ENCODE assay signal across 10 mouse cellular contexts in genomic region chr5:71701273-71701614, GRCm38 (mm10). TPM values are rescaled to one million over a fixed set of nuclear protein-coding genes. Genes with fewer than 3 reads are reported as not detected.
DNase-seq lines count a peak whose midpoint lies in the region; ATAC-seq and TF ChIP-seq lines count a peak whose summit lies in the region.
"Had no signal": no experiment of that assay in that cellular context is flagged by ENCODE, and none has a peak within 500 bp of the region (broad histone marks: within the 10 kb centered on the region; RNA-seq: fewer than 3 reads in every experiment).

No protein-coding gene starts in this region.

- H3K4me3 ChIP-seq in heart, embryonic 10.5 days: peak overlapping the region; percentile 71
- H3K4me3 ChIP-seq in ES-Bruce4 (ENCODE audit: low read depth, low read length): peak overlapping the region; percentile 71
- H3K4me3 ChIP-seq in forebrain, embryonic 16.5 days (replicated peaks; ENCODE audit: low read length): peak overlapping the region; percentile 52
- H3K4me3 ChIP-seq in liver, embryonic 15.5 days (replicated peaks): peak overlapping the region; percentile 29; the same call in 1 of the 2 replicates

- no peaks in the 10 kb centered on the region for H3K36me3 ChIP-seq in heart, embryonic 10.5 days
- H3K36me3 ChIP-seq in ES-Bruce4 (ENCODE audit: control insufficient read depth, insufficient read depth, low read length, poor library complexity, severe bottlenecking): no peaks in the 10 kb centered on the region
- no peaks in the 10 kb centered on the region for H3K36me3 ChIP-seq in forebrain, embryonic 16.5 days (ENCODE audit: control insufficient read depth, insufficient read depth)
- H3K36me3 ChIP-seq in liver, embryonic 15.5 days (replicated peaks): no peaks in the 10 kb centered on the region

- 0 out of 2 replicates have a peak, but pooled peaks cover 4% of the 10 kb centered on the region for H3K27me3 ChIP-seq in heart, embryonic 10.5 days (ENCODE audit: insufficient read depth, poor library complexity, severe bottlenecking)
- H3K27me3 ChIP-seq in ES-Bruce4 (ENCODE audit: control insufficient read depth, insufficient read depth, low read length, poor library complexity, severe bottlenecking): peaks cover 3% of the 10 kb centered on the region; the same call in 1 of the 2 replicates
- no peaks in the 10 kb centered on the region for H3K27me3 ChIP-seq in forebrain, embryonic 16.5 days (replicated peaks; ENCODE audit: control insufficient read depth, insufficient read depth, low read length)
- H3K27me3 ChIP-seq in liver, embryonic 15.5 days: peaks cover 31% of the 10 kb centered on the region

- peak overlapping the region; percentile 49 for H3K9ac ChIP-seq in ES-Bruce4 (ENCODE audit: low read depth, poor library complexity, severe bottlenecking)
- peak overlapping the region; percentile 45 for H3K9ac ChIP-seq in forebrain, embryonic 16.5 days (replicated peaks; ENCODE audit: low read depth, low read length)
- no peak overlapping the region for H3K9ac ChIP-seq in liver, embryonic 15.5 days

- peaks cover 5% of the 10 kb centered on the region; the same call in 1 of the 2 replicates for H3K4me1 ChIP-seq in heart, embryonic 10.5 days
- no peaks in the 10 kb centered on the region for H3K4me1 ChIP-seq in ES-Bruce4 (ENCODE audit: control insufficient read depth, insufficient read depth, low read length)
- H3K4me1 ChIP-seq in forebrain, embryonic 16.5 days (replicated peaks; ENCODE audit: control insufficient read depth, insufficient read depth, low read length): peaks cover 7% of the 10 kb centered on the region
- H3K4me1 ChIP-seq in liver, embryonic 15.5 days (replicated peaks): no peaks in the 10 kb centered on the region

- intact Hi-C loops in heart, postnatal 10 days (cut with DNase I): loop anchor here (2.0 kb wide), 1 partner anchor 198 kb away; no protein-coding TSS in a partner anchor

- 3% methylated on average over 6 of the region's 6 CpGs for WGBS in heart, embryonic 10.5 days
- WGBS in forebrain, embryonic 16.5 days: 1% methylated on average over 6 of the region's 6 CpGs
- 3% methylated on average over 6 of the region's 6 CpGs for WGBS in liver, embryonic 15.5 days (ENCODE audit: insufficient replicate concordance)

- no peak for TF ChIP-seq POLR2A in ES-Bruce4 (IDR thresholded peaks at IDR 0.05; ENCODE audit: insufficient read depth, low read length)

- no peak for DNase-seq in heart, embryonic 10.5 days (ENCODE audit: low spot score)
- no peak for DNase-seq in heart, postnatal 10 days
- no peak for DNase-seq in adrenal gland, postnatal 25 days
- DNase-seq in right cerebral cortex, postnatal 25 days: no peak
- no peak for DNase-seq in right cerebral cortex, adult 18-20 months

- peak overlapping the region; percentile 81 for H3K4me2 ChIP-seq in forebrain, embryonic 16.5 days (ENCODE audit: low read length)
- peak overlapping the region; percentile 51 for H3K4me2 ChIP-seq in liver, embryonic 15.5 days

- H3K9me3 ChIP-seq in heart, embryonic 10.5 days: no peaks in the 10 kb centered on the region
- H3K9me3 ChIP-seq in ES-Bruce4 (replicated peaks; ENCODE audit: control insufficient read depth, insufficient read depth, low read length, poor library complexity, severe bottlenecking): no peaks in the 10 kb centered on the region
- H3K9me3 ChIP-seq in forebrain, embryonic 16.5 days (ENCODE audit: control insufficient read depth, low read length): no peaks in the 10 kb centered on the region
- no peaks in the 10 kb centered on the region for H3K9me3 ChIP-seq in liver, embryonic 15.5 days (replicated peaks)

- H3K27ac ChIP-seq in heart, embryonic 10.5 days: 0 out of 2 replicates have a peak overlapping the region, but pooled peaks have one; percentile 47
- no peak overlapping the region for H3K27ac ChIP-seq in ES-Bruce4 (ENCODE audit: insufficient read depth, low read length)
- H3K27ac ChIP-seq in forebrain, embryonic 16.5 days (ENCODE audit: low read length): no peak overlapping the region
- H3K27ac ChIP-seq in liver, embryonic 15.5 days (replicated peaks): no peak overlapping the region

- ATAC-seq in forebrain, embryonic 16.5 days: no peak; the same call in 1 of the 2 replicates
- no peak for ATAC-seq in liver, embryonic 15.5 days (ENCODE audit: insufficient read depth)

- TF ChIP-seq EP300 in ES-Bruce4 (IDR thresholded peaks at IDR 0.05; ENCODE audit: insufficient read depth, low read depth, low read length): no peak

- no peak for TF ChIP-seq CTCF in ES-Bruce4 (IDR thresholded peaks at IDR 0.05; ENCODE audit: low read depth, low read length)

RNA-seq across cellular contexts. Expression of gene Gabra4, which starts 43.1 kb away (rescaled TPM):
- polyA plus RNA-seq in heart, embryonic 10.5 days (2016; fragmentation: Nextera tagmentation; extraction: Ambion mirVana): 4.9 and 7.4 TPM in 2 replicates
- total RNA-seq in heart, postnatal 10 days (2021): under 1 TPM in 1 of 2 experiments, not detected in 1; 0.17 TPM
- polyA plus RNA-seq in ES-Bruce4 (2011; ENCODE audit: insufficient read depth, insufficient read length, low read depth, missing spikeins): 0.50 TPM in 1 of 2 replicates, not detected in the other
- polyA plus RNA-seq in forebrain, embryonic 16.5 days (2015; fragmentation: Nextera tagmentation; extraction: Ambion mirVana): 16.4 and 23.4 TPM in 2 replicates
- polyA plus RNA-seq in liver, embryonic 15.5 days (2015; fragmentation: Nextera tagmentation; extraction: Ambion mirVana): 0.14 and 0.18 TPM in 2 replicates
- total RNA-seq in adrenal gland, postnatal 25 days (2021): 0.15 and 1.5 TPM in 2 replicates
- total RNA-seq: neutrophil, adult 5-6 weeks had no signal
- polyA plus RNA-seq: C2C12 had no signal

RNA-seq across cellular contexts. Expression of gene Gabrb1, which starts 43.3 kb away (rescaled TPM):
- polyA plus RNA-seq in heart, embryonic 10.5 days (2016; fragmentation: Nextera tagmentation; extraction: Ambion mirVana): 0.30 and 0.92 TPM in 2 replicates
- under 1 TPM; 0.02 to 0.05 TPM for total RNA-seq in heart, postnatal 10 days (2021)
- not detected in 2 replicates for polyA plus RNA-seq in ES-Bruce4 (2011; ENCODE audit: insufficient read depth, insufficient read length, low read depth, missing spikeins)
- 19.1 and 24.8 TPM in 2 replicates for polyA plus RNA-seq in forebrain, embryonic 16.5 days (2015; fragmentation: Nextera tagmentation; extraction: Ambion mirVana)
- 0.01 and 0.03 TPM in 2 replicates for polyA plus RNA-seq in liver, embryonic 15.5 days (2015; fragmentation: Nextera tagmentation; extraction: Ambion mirVana)
- total RNA-seq in adrenal gland, postnatal 25 days (2021): 0.05 and 0.46 TPM in 2 replicates

Comparison
In these comparisons a context has a peak if more than half of its experiments do, and no peak if none do; other contexts are left out.
1. RNA of gene Gabrb1, which starts 43.3 kb away (polyA plus RNA-seq): 19.1 to 24.8 TPM in forebrain, embryonic 16.5 days; 0.30 to 0.92 TPM in heart, embryonic 10.5 days, 0.01 to 0.03 TPM in liver, embryonic 15.5 days and not detected in ES-Bruce4; every median in the first group is over 10 times any median in the second.
2. Peak in every context shown above with its lines, with median percentiles within 50 percentile points of each other: H3K4me3 ChIP-seq.